Mouse (Mus musculus) liver, postnatal 0 days (tissue): ENCODE measurements at regions not wholly inside any gene's neighbourhood (a gene's known extent, or its start where the extent isn't known, plus 50 kb on each side); places are given as distances from the start of the nearest gene placed in this dataset.
"Not testable (repeated sequence)": the region's sequence is repeated elsewhere in the genome, so short reads cannot be mapped to it uniquely, and the experiment has no call there.

ENCODE experiments used
- ATAC-seq: fragments of 200-750 bp; cut with Nextera tagmentation; 2 replicates; pipeline ENCODE4 v1.8.0; 2017; ENCODE audit warnings: mild to moderate bottlenecking, moderate library complexity
- DNase-seq: peaks from one replicate; pipeline ENCODE4 v3.0.0-alpha.2; 2016
- H3K27ac ChIP-seq: fragments of 300-500 bp; sonication (generic); 2 replicates; pipeline ENCODE4 v1.5.1; 2014; ENCODE audit warnings: antibody characterized with exemption, moderate library complexity, mild to moderate bottlenecking, low read depth
- H3K27me3 ChIP-seq: fragments of 300-500 bp; sonication (generic); 2 replicates; pipeline ENCODE4 v1.6.1; 2014; ENCODE audit warnings: low read length, control low read depth, mixed read lengths; ENCODE audit not compliant: insufficient read depth
- H3K36me3 ChIP-seq: fragments of 300-500 bp; sonication (generic); replicated peaks from 2 replicates; pipeline ENCODE4 v1.6.1; 2014; ENCODE audit warnings: mild to moderate bottlenecking, control low read depth, low read length, moderate library complexity, mixed read lengths; ENCODE audit not compliant: insufficient read depth
- H3K4me1 ChIP-seq: fragments of 300-500 bp; sonication (generic); 2 replicates; pipeline ENCODE4 v1.6.1; 2014; ENCODE audit warnings: antibody characterized with exemption, mild to moderate bottlenecking, control low read depth; ENCODE audit not compliant: insufficient read depth
- H3K4me2 ChIP-seq: fragments of 300-500 bp; sonication (generic); 2 replicates; pipeline ENCODE4 v1.6.1; 2014; ENCODE audit warnings: low read depth, mild to moderate bottlenecking, low read length, moderate library complexity, mixed read lengths
- H3K4me3 ChIP-seq: fragments of 300-500 bp; sonication (generic); 2 replicates; pipeline ENCODE4 v1.5.1; 2014; ENCODE audit warnings: low read depth, low read length
- H3K9ac ChIP-seq: fragments of 300-500 bp; sonication (generic); replicated peaks from 2 replicates; pipeline ENCODE4 v1.6.1; 2014; ENCODE audit warnings: mild to moderate bottlenecking, moderate library complexity
- H3K9me3 ChIP-seq: fragments of 300-500 bp; sonication (generic); 2 replicates; pipeline ENCODE4 v1.6.1; 2016; ENCODE audit warnings: mild to moderate bottlenecking, control low read depth, low read length, mixed read lengths
- CTCF ChIP-seq: sonication (generic); IDR thresholded peaks from 2 replicates; pipeline ENCODE4 v1.5.1; 2016; ENCODE audit warnings: antibody characterized with exemption, low read depth
- EP300 ChIP-seq: IDR thresholded peaks from 2 replicates; pipeline ENCODE4 v1.6.1; 2016; ENCODE audit warnings: antibody characterized with exemption, low read depth, mild to moderate bottlenecking
- WGBS: fragments of 180-500 bp; shearing (Covaris S2); extraction: QIAGEN DNeasy Blood & Tissue Kit; methylation state at CpG from one replicate; pipeline ENCODE4 v1.1.7; 2014; ENCODE audit not compliant: insufficient replicate concordance; 5-methylcytosine and 5-hydroxymethylcytosine counted together

DNA sequence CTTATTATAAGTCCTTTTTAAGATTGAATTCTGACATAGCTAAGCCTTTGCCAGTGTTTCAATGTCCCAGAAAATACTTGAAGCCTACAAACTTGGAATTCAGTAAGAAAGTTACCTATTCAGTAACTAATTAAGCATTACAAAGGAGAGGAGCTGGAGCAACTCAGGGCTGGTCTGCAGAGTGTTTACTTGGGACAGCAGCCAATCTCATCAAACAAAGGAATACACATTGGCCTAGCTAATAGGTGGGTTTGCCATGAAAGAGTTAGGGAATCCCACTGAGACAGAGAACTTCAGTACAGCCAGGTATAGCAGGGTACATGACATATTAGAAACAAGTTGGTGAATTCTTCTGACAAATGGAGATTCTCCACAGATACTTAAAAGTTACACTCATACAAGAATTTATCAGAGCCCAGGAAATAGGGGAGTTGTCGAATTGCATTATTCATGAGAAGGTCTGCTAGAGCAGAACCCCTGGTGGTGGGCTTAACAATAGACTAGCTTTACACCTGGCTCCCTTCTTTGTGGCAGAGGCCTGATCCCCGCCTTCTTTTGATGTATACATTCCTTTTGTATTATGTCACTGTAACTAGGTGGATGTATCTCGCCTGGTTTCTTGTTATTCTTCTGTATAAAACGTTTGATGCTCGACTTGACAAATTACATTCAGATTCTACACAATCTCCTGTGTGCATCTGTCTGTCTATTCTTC lies 525.2 kb downstream of the 4930447F04Rik start:
- H3K4me1 ChIP-seq, H3K9me3 ChIP-seq, ATAC-seq, H3K36me3 ChIP-seq, H3K4me3 ChIP-seq, H3K4me2 ChIP-seq, H3K9ac ChIP-seq, H3K27me3 ChIP-seq, H3K27ac ChIP-seq, DNase-seq: not testable (repeated sequence)
- WGBS, result 49% methylated on average over 5 of the region's 5 CpGs

DNA sequence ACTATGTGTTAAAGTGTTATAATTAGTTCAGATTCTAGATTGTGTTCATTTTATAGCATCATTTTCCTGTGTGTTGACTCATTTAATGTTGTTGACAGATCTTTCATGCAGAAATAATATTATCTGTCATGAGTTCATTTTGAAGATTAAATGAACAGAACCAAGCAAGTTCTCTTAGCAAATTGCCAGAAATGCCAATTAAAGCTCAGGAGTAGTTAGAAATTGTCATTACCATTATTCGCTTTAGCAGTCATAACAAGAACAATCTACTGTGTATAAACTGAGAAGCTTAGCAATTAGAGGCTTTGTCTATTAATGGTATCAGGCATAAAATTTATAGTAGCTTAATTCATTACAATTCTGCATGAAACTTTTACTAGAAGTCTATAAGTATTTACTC lies 534.2 kb downstream of the 4930447F04Rik start:
- Histone ChIP-seq H3K9ac (no peak overlapping the region), H3K36me3 (no peaks in the 10 kb centered on the region), H3K4me1 (no peaks in the 10 kb centered on the region), H3K4me3 (no peak overlapping the region), H3K27ac (no peak overlapping the region), H3K4me2 (no peak overlapping the region), H3K27me3 (no peaks in the 10 kb centered on the region), H3K9me3 (no peaks in the 10 kb centered on the region)
- TF ChIP-seq EP300, result no peak
- TF ChIP-seq CTCF, result no peak
- no peak for ATAC-seq
- 79% methylated on average over 1 of the region's 1 CpGs for WGBS
- DNase-seq, result no peak

DNA sequence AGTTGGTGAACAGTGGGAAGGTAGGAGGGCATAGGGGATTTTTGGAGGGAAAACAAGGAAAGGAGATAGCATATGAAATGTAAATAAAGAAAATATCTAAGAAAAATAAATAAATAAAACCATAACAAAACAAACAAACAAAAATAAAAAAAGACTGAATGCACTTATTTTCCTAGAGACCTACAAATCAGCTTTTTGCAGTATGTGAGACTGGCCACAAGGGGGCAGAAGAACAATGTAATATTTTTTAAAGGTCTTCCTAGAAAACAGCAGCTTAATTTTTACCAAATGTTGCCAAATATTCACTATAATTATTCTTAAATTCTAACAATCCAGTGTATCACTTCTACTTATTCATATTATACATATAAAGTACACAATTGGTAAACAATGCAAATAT lies 569.4 kb downstream of the 4930447F04Rik start:
- DNase-seq (no peak), ATAC-seq (no peak)
- Histone ChIP-seq H3K27ac (no peak overlapping the region), H3K9me3 (no peaks in the 10 kb centered on the region), H3K36me3 (no peaks in the 10 kb centered on the region), H3K27me3 (no peaks in the 10 kb centered on the region), H3K9ac (no peak overlapping the region), H3K4me3 (no peak overlapping the region), H3K4me2 (no peak overlapping the region), H3K4me1 (no peaks in the 10 kb centered on the region)
- TF ChIP-seq EP300, result no peak
- TF ChIP-seq CTCF, result peak; percentile 43

DNA sequence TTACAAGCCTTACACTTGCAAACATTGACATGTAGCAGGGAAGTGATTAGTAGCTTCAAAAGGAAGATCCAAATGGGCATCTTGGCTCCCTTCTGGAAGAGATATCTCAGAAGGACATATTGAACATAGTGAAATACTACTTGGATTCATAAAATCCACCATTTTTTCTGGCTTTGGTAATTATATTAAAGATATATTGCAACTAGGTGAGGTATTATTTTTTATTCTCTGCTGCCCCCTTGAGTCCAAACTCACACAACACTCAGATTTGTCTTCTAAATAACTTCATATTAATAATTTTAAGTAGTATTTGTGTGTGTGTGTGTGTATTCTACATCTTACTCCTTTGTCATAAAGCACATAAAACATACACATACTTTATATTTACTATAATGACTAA lies 588.5 kb downstream of the 4930447F04Rik start:
- Histone ChIP-seq H3K27ac (no peak overlapping the region), H3K4me1 (no peaks in the 10 kb centered on the region), H3K9ac (no peak overlapping the region), H3K4me3 (no peak overlapping the region), H3K36me3 (no peaks in the 10 kb centered on the region), H3K4me2 (no peak overlapping the region), H3K9me3 (no peaks in the 10 kb centered on the region), H3K27me3 (no peaks in the 10 kb centered on the region)
- ATAC-seq (no peak), DNase-seq (no peak)
- TF ChIP-seq CTCF, result no peak
- TF ChIP-seq EP300, result no peak
